Mouse (Mus musculus): ENCODE measurements around the gene Gnao1. TPM values are rescaled to one million over a fixed set of nuclear protein-coding genes. Genes with fewer than 3 reads are reported as not detected.

Gene Gnao1
- polyA plus RNA-seq, 1 experiment from 2014 or later = 242 TPM

- no peak overlapping the region for H3K9ac ChIP-seq
- no peaks in the 10 kb centered on the region for H3K9me3 ChIP-seq
- no peak overlapping the region for H3K27ac ChIP-seq
- no peaks in the 10 kb centered on the region for H3K4me1 ChIP-seq
- no peaks in the 10 kb centered on the region for H3K27me3 ChIP-seq (replicated peaks)
- H3K36me3 ChIP-seq (replicated peaks) = peaks cover 49% of the 10 kb centered on the region
- 91% methylated on average over 10 of the region's 10 CpGs for WGBS
- no peak for ATAC-seq (replicated peaks)
- no peak overlapping the region for H3K4me3 ChIP-seq
- no peak overlapping the region for H3K4me2 ChIP-seq
Observed at GRCm38 (mm10) chr8:93971451-93971850, 161.7 kb downstream of the Gnao1 start.

GRCm38 (mm10) chr8:93972211-93972610 lies 162.4 kb downstream of the Gnao1 start:
- Histone ChIP-seq H3K9ac (no peak overlapping the region), H3K27me3 (replicated peaks) (no peaks in the 10 kb centered on the region), H3K36me3 (replicated peaks) (peaks cover 49% of the 10 kb centered on the region), H3K27ac (no peak overlapping the region), H3K4me2 (no peak overlapping the region), H3K4me3 (no peak overlapping the region), H3K9me3 (no peaks in the 10 kb centered on the region), H3K4me1 (no peaks in the 10 kb centered on the region)
- WGBS = 77% methylated on average over 5 of the region's 5 CpGs
- no peak for ATAC-seq (replicated peaks)

GRCm38 (mm10) chr8:93972971-93973734 lies 163.4 kb downstream of the Gnao1 start:
- Histone ChIP-seq H3K36me3 (replicated peaks) (peaks cover 52% of the 10 kb centered on the region), H3K9ac (no peak overlapping the region), H3K27ac (no peak overlapping the region), H3K9me3 (no peaks in the 10 kb centered on the region), H3K27me3 (replicated peaks) (no peaks in the 10 kb centered on the region), H3K4me1 (no peaks in the 10 kb centered on the region), H3K4me3 (no peak overlapping the region), H3K4me2 (no peak overlapping the region)
- no peak for ATAC-seq (replicated peaks)
- 87% methylated on average over 14 of the region's 14 CpGs for WGBS

GRCm38 (mm10) chr8:93973831-93974375 lies 164.1 kb downstream of the Gnao1 start:
- no peak for ATAC-seq (replicated peaks)
- 94% methylated on average over 13 of the region's 13 CpGs for WGBS

GRCm38 (mm10) chr8:93974602-93975186 lies 164.9 kb downstream of the Gnao1 start:
- Histone ChIP-seq H3K36me3 (replicated peaks) (peaks cover 58% of the 10 kb centered on the region), H3K9ac (no peak overlapping the region), H3K27me3 (replicated peaks) (no peaks in the 10 kb centered on the region), H3K4me2 (no peak overlapping the region), H3K9me3 (no peaks in the 10 kb centered on the region), H3K27ac (no peak overlapping the region), H3K4me1 (no peaks in the 10 kb centered on the region), H3K4me3 (no peak overlapping the region)
- 90% methylated on average over 11 of the region's 11 CpGs for WGBS
- no peak for ATAC-seq (replicated peaks)

More at GRCm38 (mm10) chr8:93973831-93974375, 164.1 kb downstream of the Gnao1 start:
- Histone ChIP-seq H3K4me1 (no peaks in the 10 kb centered on the region), H3K27ac (no peak overlapping the region), H3K9me3 (no peaks in the 10 kb centered on the region), H3K36me3 (replicated peaks) (peaks cover 55% of the 10 kb centered on the region), H3K4me3 (no peak overlapping the region), H3K27me3 (replicated peaks) (no peaks in the 10 kb centered on the region), H3K9ac (no peak overlapping the region), H3K4me2 (no peak overlapping the region)

- Histone ChIP-seq H3K9ac (no peak overlapping the region), H3K36me3 (replicated peaks) (peaks cover 62% of the 10 kb centered on the region), H3K4me2 (no peak overlapping the region), H3K9me3 (no peaks in the 10 kb centered on the region), H3K27ac (no peak overlapping the region), H3K27me3 (replicated peaks) (no peaks in the 10 kb centered on the region), H3K4me3 (no peak overlapping the region), H3K4me1 (no peaks in the 10 kb centered on the region)
- no peak for ATAC-seq (replicated peaks)
- WGBS = 96% methylated on average over 2 of the region's 2 CpGs
Observed at GRCm38 (mm10) chr8:93975358-93975757, 165.6 kb downstream of the Gnao1 start.

GRCm38 (mm10) chr8:93976446-93977211 lies 166.9 kb downstream of the Gnao1 start:
- no peak for ATAC-seq (replicated peaks)
- Histone ChIP-seq H3K4me3 (no peak overlapping the region), H3K27me3 (replicated peaks) (no peaks in the 10 kb centered on the region), H3K36me3 (replicated peaks) (peaks cover 66% of the 10 kb centered on the region), H3K4me2 (no peak overlapping the region), H3K4me1 (no peaks in the 10 kb centered on the region), H3K27ac (no peak overlapping the region), H3K9me3 (no peaks in the 10 kb centered on the region), H3K9ac (no peak overlapping the region)
- WGBS = 97% methylated on average over 6 of the region's 6 CpGs

- Histone ChIP-seq H3K4me2 (no peak overlapping the region), H3K27me3 (replicated peaks) (no peaks in the 10 kb centered on the region), H3K9me3 (no peaks in the 10 kb centered on the region), H3K4me1 (no peaks in the 10 kb centered on the region), H3K9ac (no peak overlapping the region), H3K4me3 (no peak overlapping the region), H3K27ac (no peak overlapping the region), H3K36me3 (replicated peaks) (peaks cover 48% of the 10 kb centered on the region)
- no peak for ATAC-seq (replicated peaks)
- 87% methylated on average over 4 of the region's 4 CpGs for WGBS
Observed at GRCm38 (mm10) chr8:93980141-93980540, 170.4 kb downstream of the Gnao1 start.

GRCm38 (mm10) chr8:93981679-93982215 lies 172.0 kb downstream of the Gnao1 start:
- 94% methylated on average over 5 of the region's 5 CpGs for WGBS
- Histone ChIP-seq H3K4me3 (no peak overlapping the region), H3K9me3 (no peaks in the 10 kb centered on the region), H3K36me3 (replicated peaks) (peaks cover 42% of the 10 kb centered on the region), H3K9ac (no peak overlapping the region), H3K27me3 (replicated peaks) (no peaks in the 10 kb centered on the region), H3K27ac (no peak overlapping the region), H3K4me2 (no peak overlapping the region), H3K4me1 (no peaks in the 10 kb centered on the region)
- no peak for ATAC-seq (replicated peaks)

- no peak overlapping the region for H3K9ac ChIP-seq
- no peak overlapping the region for H3K4me2 ChIP-seq
- no peak for ATAC-seq (replicated peaks)
- H3K27ac ChIP-seq = no peak overlapping the region
- peaks cover 34% of the 10 kb centered on the region for H3K36me3 ChIP-seq (replicated peaks)
- H3K9me3 ChIP-seq = no peaks in the 10 kb centered on the region
- no peaks in the 10 kb centered on the region for H3K4me1 ChIP-seq
- H3K27me3 ChIP-seq (replicated peaks) = no peaks in the 10 kb centered on the region
- no peak overlapping the region for H3K4me3 ChIP-seq
- 71% methylated on average over 3 of the region's 3 CpGs for WGBS
Observed at GRCm38 (mm10) chr8:93983827-93984226, 174.1 kb downstream of the Gnao1 start.

GRCm38 (mm10) chr8:93984731-93985130 lies 175.0 kb downstream of the Gnao1 start:
- no peak for ATAC-seq (replicated peaks)
- H3K9ac ChIP-seq = no peak overlapping the region
- no peaks in the 10 kb centered on the region for H3K9me3 ChIP-seq
- no peak overlapping the region for H3K4me2 ChIP-seq
- H3K4me3 ChIP-seq = no peak overlapping the region
- no peak overlapping the region for H3K27ac ChIP-seq
- WGBS = 95% methylated on average over 3 of the region's 3 CpGs
- no peaks in the 10 kb centered on the region for H3K4me1 ChIP-seq
- H3K27me3 ChIP-seq (replicated peaks) = no peaks in the 10 kb centered on the region
- H3K36me3 ChIP-seq (replicated peaks) = peaks cover 30% of the 10 kb centered on the region

GRCm38 (mm10) chr8:93989739-93990138 lies 180.0 kb downstream of the Gnao1 start:
- H3K4me2 ChIP-seq = no peak overlapping the region
- no peaks in the 10 kb centered on the region for H3K9me3 ChIP-seq
- H3K4me1 ChIP-seq = no peaks in the 10 kb centered on the region
- no peak for ATAC-seq (replicated peaks)
- 96% methylated on average over 4 of the region's 4 CpGs for WGBS
- H3K27me3 ChIP-seq (replicated peaks) = no peaks in the 10 kb centered on the region
- H3K27ac ChIP-seq = no peak overlapping the region
- no peak overlapping the region for H3K4me3 ChIP-seq
- H3K36me3 ChIP-seq (replicated peaks) = peaks cover 18% of the 10 kb centered on the region
- no peak overlapping the region for H3K9ac ChIP-seq

All from midbrain, embryonic 15.5 days (tissue).